Mouse (Mus musculus) induced T-regulatory cell, adult 2 months (primary cell): ENCODE measurements around the gene Tmem87b.

Experiments
- DNase-seq: peaks from one replicate; pipeline ENCODE4 v3.0.0-alpha.2; 2012; ENCODE audit warnings: low read depth

The Tmem87b gene

DNA sequence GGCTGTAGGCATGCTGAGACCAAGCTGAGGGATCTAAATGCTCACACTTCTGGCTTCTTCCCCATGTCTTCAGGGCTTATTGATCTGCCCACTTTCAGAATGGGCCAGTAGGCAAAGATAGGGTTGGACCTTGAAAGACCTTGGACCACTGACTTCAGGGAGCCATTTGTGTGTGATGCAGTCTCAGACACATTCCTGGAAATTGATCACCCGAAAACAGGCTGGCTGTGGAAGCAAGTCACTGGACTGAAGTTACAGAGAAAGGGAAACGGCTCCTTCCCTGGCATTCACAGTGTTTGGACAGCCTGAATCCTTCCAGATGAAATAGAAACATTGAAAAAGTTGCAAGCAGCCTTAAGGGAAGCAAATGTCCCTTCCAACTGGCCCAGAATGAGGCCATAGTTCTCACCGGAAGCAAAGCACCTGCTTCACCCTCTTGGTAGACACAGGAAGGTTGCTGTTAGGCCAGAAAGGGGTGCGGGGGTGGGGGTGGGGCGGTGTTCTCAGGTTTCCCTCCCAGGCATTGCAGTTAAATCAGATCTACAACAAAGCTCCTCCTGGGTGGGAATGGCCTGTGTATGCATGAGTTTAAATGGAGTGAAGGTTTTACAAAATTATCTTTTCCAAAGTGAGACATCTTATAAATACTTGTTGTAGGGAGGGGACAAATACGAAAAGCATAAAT is 70.1 kb downstream of the Tmem87b start:
- DNase-seq = no peak

- DNase-seq = peak; percentile 27
Observed at GRCm38 (mm10) chr2:128890661-128891335, 72.9 kb downstream of the Tmem87b start.

GRCm38 (mm10) chr2:128892180-128892721 is 74.3 kb downstream of the Tmem87b start:
- DNase-seq = no peak

GRCm38 (mm10) chr2:128902843-128903242 is 84.9 kb downstream of the Tmem87b start:
- no peak for DNase-seq

DNA sequence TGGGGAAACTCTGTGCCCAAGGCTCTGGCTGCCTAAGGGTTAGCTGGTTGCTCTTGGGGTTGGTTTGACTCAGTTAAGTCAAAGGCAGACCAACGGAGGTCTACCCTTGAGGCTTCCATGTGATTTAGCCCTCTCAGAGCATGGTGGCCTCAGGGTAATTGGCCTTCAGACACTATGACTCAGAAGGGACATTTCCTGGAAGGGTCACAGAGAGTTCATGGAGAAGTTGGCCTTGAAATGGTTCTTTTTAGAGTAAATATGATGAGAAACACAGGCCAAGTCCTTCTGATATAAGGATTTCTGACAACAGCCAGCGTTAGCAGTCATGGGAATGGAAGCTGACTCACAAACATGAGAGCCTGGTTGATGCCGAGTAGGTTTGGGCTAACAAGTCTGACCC is 85.7 kb downstream of the Tmem87b start:
- DNase-seq = no peak
